ENCODE assay signal across 8 mouse cellular contexts in genomic region chr6:108663241-108664194, GRCm38 (mm10). TPM values are rescaled to one million over a fixed set of nuclear protein-coding genes. Genes with fewer than 3 reads are reported as not detected.
A peak's percentile ranks its signal among the peaks of the same experiment; 100 is the strongest.
DNase-seq lines count a peak whose midpoint lies in the region; ATAC-seq and TF ChIP-seq lines count a peak whose summit lies in the region.

No protein-coding gene starts in this region.

- TF ChIP-seq POLR2A in CH12.LX (IDR thresholded peaks at IDR 0.05; ENCODE audit: low read depth, low read length), result no peak; the same call in 1 of the 2 replicates
- TF ChIP-seq POLR2A in brain, embryonic 14.5 days (IDR thresholded peaks at IDR 0.05; ENCODE audit: borderline replicate concordance, extremely low read depth, insufficient read depth, insufficient read length, poor library complexity, severe bottlenecking), result no peak

- no peak for ATAC-seq in hindbrain, embryonic 14.5 days (ENCODE audit: low FRiP score)
- ATAC-seq in hindbrain, embryonic 12.5 days (ENCODE audit: low FRiP score), result no peak
- no peak for ATAC-seq in liver, embryonic 11.5 days (replicated peaks; ENCODE audit: low FRiP score)

- no peak; the same call in 1 of the 2 replicates for TF ChIP-seq EP300 in CH12.LX (IDR thresholded peaks at IDR 0.05; ENCODE audit: low read length)

- 88% methylated on average over 8 of the region's 8 CpGs for WGBS in hindbrain, embryonic 14.5 days
- WGBS in hindbrain, embryonic 12.5 days, result 89% methylated on average over 8 of the region's 8 CpGs
- 73% methylated on average over 8 of the region's 8 CpGs for WGBS in liver, embryonic 11.5 days

- in situ Hi-C loops in CH12.LX (cut with MboI; ENCODE audit: low pct_ligation_motif_present, low pct_unique_long_range_greater_than_20kb, low sequenced_read_pairs), result loop anchor here (5.0 kb wide), 1 partner anchor 111 kb away; no protein-coding TSS in a partner anchor

- H3K27me3 ChIP-seq in hindbrain, embryonic 14.5 days (ENCODE audit: control insufficient read depth, insufficient read depth, low read length), result peaks cover 20% of the 10 kb centered on the region; the same call in 1 of the 2 replicates
- peaks cover 32% of the 10 kb centered on the region for H3K27me3 ChIP-seq in hindbrain, embryonic 12.5 days
- no peaks in the 10 kb centered on the region for H3K27me3 ChIP-seq in CH12.LX (replicated peaks)
- peaks cover 39% of the 10 kb centered on the region for H3K27me3 ChIP-seq in liver, embryonic 11.5 days (replicated peaks; ENCODE audit: control insufficient read depth, insufficient read depth, low read length)

- no peak overlapping the region for H3K4me3 ChIP-seq in hindbrain, embryonic 14.5 days (replicated peaks; ENCODE audit: low read length)
- H3K4me3 ChIP-seq in hindbrain, embryonic 12.5 days, result no peak overlapping the region
- peak overlapping the region; percentile 63 to 99 (median 95) for H3K4me3 ChIP-seq in CH12.LX (replicated peaks in 1 of 3; ENCODE audit: low read depth in 2 of 3, low read length in 2 of 3, poor library complexity in 1 of 3)
- H3K4me3 ChIP-seq in liver, embryonic 11.5 days (ENCODE audit: low read depth, low read length), result no peak overlapping the region

- no peak for TF ChIP-seq RAD21 in CH12.LX (IDR thresholded peaks at IDR 0.05; ENCODE audit: low read depth, low read length)

- no peak overlapping the region for H3K9ac ChIP-seq in hindbrain, embryonic 14.5 days
- H3K9ac ChIP-seq in hindbrain, embryonic 12.5 days, result no peak overlapping the region
- peak overlapping the region; percentile 97 for H3K9ac ChIP-seq in CH12.LX (ENCODE audit: insufficient read depth, low read depth)
- H3K9ac ChIP-seq in liver, embryonic 11.5 days (ENCODE audit: low read depth, low read length), result no peak overlapping the region

- peaks cover 53% of the 10 kb centered on the region for H3K79me2 ChIP-seq in CH12.LX (replicated peaks; ENCODE audit: control insufficient read depth, extremely low read depth, insufficient read depth, poor library complexity, severe bottlenecking)

- peak overlapping the region; percentile 97 for H3K4me2 ChIP-seq in hindbrain, embryonic 14.5 days (replicated peaks)
- H3K4me2 ChIP-seq in hindbrain, embryonic 12.5 days (replicated peaks), result no peak overlapping the region
- peak overlapping the region; percentile 89 for H3K4me2 ChIP-seq in CH12.LX (ENCODE audit: insufficient read depth, low read depth, poor library complexity, severe bottlenecking)
- peak overlapping the region; percentile 31 for H3K4me2 ChIP-seq in liver, embryonic 11.5 days

- H3K9me3 ChIP-seq in hindbrain, embryonic 14.5 days (ENCODE audit: control insufficient read depth, low read length), result no peaks in the 10 kb centered on the region
- H3K9me3 ChIP-seq in hindbrain, embryonic 12.5 days (replicated peaks), result no peaks in the 10 kb centered on the region
- H3K9me3 ChIP-seq in CH12.LX (replicated peaks; ENCODE audit: low read length), result no peaks in the 10 kb centered on the region
- no peaks in the 10 kb centered on the region for H3K9me3 ChIP-seq in liver, embryonic 11.5 days (ENCODE audit: control insufficient read depth, low read length)

- H3K36me3 ChIP-seq in hindbrain, embryonic 14.5 days (replicated peaks; ENCODE audit: control insufficient read depth, insufficient read depth), result no peaks in the 10 kb centered on the region
- 0 out of 2 replicates have a peak, but pooled peaks cover 4% of the 10 kb centered on the region for H3K36me3 ChIP-seq in hindbrain, embryonic 12.5 days
- peaks cover 29 to 48% of the 10 kb centered on the region in 2 experiments for H3K36me3 ChIP-seq in CH12.LX (replicated peaks in 1 of 2; ENCODE audit: control insufficient read depth in 1 of 2, insufficient read depth in 1 of 2, low read length in 1 of 2)
- peaks cover 3% of the 10 kb centered on the region; the same call in 1 of the 2 replicates for H3K36me3 ChIP-seq in liver, embryonic 11.5 days (ENCODE audit: control insufficient read depth, insufficient read depth, low read length)

- no peak for TF ChIP-seq CTCF in CH12.LX (conservative IDR thresholded peaks at IDR 0.05 in 1 of 2, IDR thresholded peaks at IDR 0.05 in 1 of 2; ENCODE audit: low read depth in 2 of 2, low read length in 2 of 2)
- no peak for TF ChIP-seq CTCF in brain, embryonic 14.5 days (IDR thresholded peaks at IDR 0.05; ENCODE audit: borderline replicate concordance, extremely low read depth, insufficient read depth, insufficient read length)

- dilution Hi-C loops in CH12.LX (cut with MboI; ENCODE audit: extremely low pct_ligation_motif_present, extremely low pct_unique_long_range_greater_than_20kb, low sequenced_read_pairs), result no loop called here

- peaks cover 16% of the 10 kb centered on the region for H3K4me1 ChIP-seq in hindbrain, embryonic 14.5 days (replicated peaks; ENCODE audit: control insufficient read depth, insufficient read depth, low read length)
- peaks cover 26% of the 10 kb centered on the region for H3K4me1 ChIP-seq in hindbrain, embryonic 12.5 days
- peaks cover 3 to 34% of the 10 kb centered on the region in 2 experiments; a peak in 2 of 4 replicates for H3K4me1 ChIP-seq in CH12.LX (ENCODE audit: control insufficient read depth in 1 of 2, insufficient read depth in 2 of 2)
- H3K4me1 ChIP-seq in liver, embryonic 11.5 days (replicated peaks; ENCODE audit: control insufficient read depth, insufficient read depth, low read length), result peaks cover 12% of the 10 kb centered on the region

- H3K27ac ChIP-seq in hindbrain, embryonic 14.5 days, result no peak overlapping the region
- H3K27ac ChIP-seq in hindbrain, embryonic 12.5 days, result no peak overlapping the region
- peak overlapping the region; percentile 81; the same call in 1 of the 2 replicates for H3K27ac ChIP-seq in CH12.LX (ENCODE audit: insufficient read depth, low read depth)
- H3K27ac ChIP-seq in liver, embryonic 11.5 days (ENCODE audit: low read depth, low read length), result no peak overlapping the region

- DNase-seq in hindbrain, embryonic 14.5 days (ENCODE audit: low spot score), result no peak
- no peak for DNase-seq in CH12.LX (ENCODE audit: extremely low read depth)
- DNase-seq in brain, embryonic 14.5 days (ENCODE audit: low read depth), result peak; percentile 24
- no peak for DNase-seq in liver, embryonic 11.5 days (ENCODE audit: low spot score)
- DNase-seq in adrenal gland, adult 8-10 months, result no peak
- DNase-seq in spleen, postnatal 10 days (ENCODE audit: low spot score in 2 of 2), result no peak
- no peak for DNase-seq in left cerebral cortex, adult 18-20 months (ENCODE audit: low spot score in 2 of 2)

TF ChIP-seq in CH12.LX, 34 proteins besides CTCF, POLR2A, EP300 and RAD21 (continues in another document):
- TF ChIP-seq MAZ (IDR thresholded peaks at IDR 0.05; ENCODE audit: low read depth, low read length), result no peak
- no peak for TF ChIP-seq TCF12 (IDR thresholded peaks at IDR 0.05; ENCODE audit: low read depth, low read length)
- TF ChIP-seq ELF1 (IDR thresholded peaks at IDR 0.05; ENCODE audit: low read depth, low read length), result no peak
- peak; percentile 25 for TF ChIP-seq SIN3A (IDR thresholded peaks at IDR 0.05; ENCODE audit: low read length)
- no peak for TF ChIP-seq CHD2 (IDR thresholded peaks at IDR 0.05; ENCODE audit: low read length)
- TF ChIP-seq ZKSCAN1 (IDR thresholded peaks at IDR 0.05; ENCODE audit: borderline replicate concordance, low read depth, low read length), result no peak
- no peak; the same call in 1 of the 2 replicates for TF ChIP-seq CHD1 (IDR thresholded peaks at IDR 0.05; ENCODE audit: low read depth, low read length)
- TF ChIP-seq JUN (IDR thresholded peaks at IDR 0.05; ENCODE audit: insufficient read depth, low read depth, low read length), result no peak
- no peak for TF ChIP-seq HCFC1 (IDR thresholded peaks at IDR 0.05; ENCODE audit: low read depth, low read length)
- no peak for TF ChIP-seq RCOR1 (conservative IDR thresholded peaks at IDR 0.05; ENCODE audit: low read depth, low read length)
- TF ChIP-seq E2F4 (IDR thresholded peaks at IDR 0.05; ENCODE audit: insufficient replicate concordance, low read depth, low read length), result no peak
- no peak for TF ChIP-seq BHLHE40 (IDR thresholded peaks at IDR 0.05; ENCODE audit: low read depth, low read length)
- peak; percentile 53; the same call in 1 of the 2 replicates for TF ChIP-seq MEF2A (IDR thresholded peaks at IDR 0.05; ENCODE audit: borderline replicate concordance, low read depth, low read length)
- no peak for TF ChIP-seq TBP (conservative IDR thresholded peaks at IDR 0.05; ENCODE audit: low read depth, low read length)
- no peak for TF ChIP-seq GABPA (IDR thresholded peaks at IDR 0.05; ENCODE audit: insufficient replicate concordance, low read depth, low read length)
- no peak for TF ChIP-seq MAX (IDR thresholded peaks at IDR 0.05; ENCODE audit: low read length)
- TF ChIP-seq USF2 (conservative IDR thresholded peaks at IDR 0.05; ENCODE audit: low read depth, low read length), result no peak
- no peak for TF ChIP-seq NRF1 (IDR thresholded peaks at IDR 0.05; ENCODE audit: low read depth, low read length)
- TF ChIP-seq MAFK (IDR thresholded peaks at IDR 0.05; ENCODE audit: insufficient replicate concordance, low read length), result peak; percentile 17; the same call in 1 of the 2 replicates
- no peak for TF ChIP-seq ETS1 (conservative IDR thresholded peaks at IDR 0.05; ENCODE audit: low read depth, low read length)
- TF ChIP-seq USF1 (IDR thresholded peaks at IDR 0.05; ENCODE audit: low read depth, low read length), result no peak
- no peak for TF ChIP-seq UBTF (IDR thresholded peaks at IDR 0.05; ENCODE audit: low read depth, low read length)
- TF ChIP-seq ZC3H11A (IDR thresholded peaks at IDR 0.05; ENCODE audit: low read depth, low read length), result no peak
- 0 out of 2 replicates have a peak, but pooled peaks have one; percentile 37 for TF ChIP-seq IRF4 (IDR thresholded peaks at IDR 0.05; ENCODE audit: low read depth, low read length)
- no peak for TF ChIP-seq NELFE (IDR thresholded peaks at IDR 0.05; ENCODE audit: low read depth, low read length)
- no peak for TF ChIP-seq ZMIZ1 (IDR thresholded peaks at IDR 0.05; ENCODE audit: low read depth, low read length)
- no peak for TF ChIP-seq PAX5 (IDR thresholded peaks at IDR 0.05; ENCODE audit: low read length)
- peak; percentile 12; the same call in 1 of the 2 replicates for TF ChIP-seq POLR2AphosphoS2 (IDR thresholded peaks at IDR 0.05; ENCODE audit: low read depth, low read length)

RNA-seq across cellular contexts. Expression of gene Bhlhe40, which starts 3.1 kb away (rescaled TPM):
- polyA plus RNA-seq in hindbrain, embryonic 14.5 days (2014; fragmentation: Nextera tagmentation; extraction: Ambion mirVana), result 4.8 and 5.8 TPM in 2 replicates
- 3.6 and 3.9 TPM in 2 replicates for polyA plus RNA-seq in hindbrain, embryonic 12.5 days (2016; fragmentation: Nextera tagmentation; extraction: Ambion mirVana)
- total RNA-seq in CH12.LX (2012; rRNA removed), result 77.7 and 130 TPM in 2 replicates
- total RNA-seq in CH12.LX (2014; rRNA removed), result 44.6 and 55.4 TPM in 2 replicates
- 109 and 117 TPM in 2 replicates for polyA plus RNA-seq in CH12.LX (2012; ENCODE audit: insufficient read length, low read depth)
- 2.2 and 4.0 TPM in 2 replicates for polyA plus RNA-seq in brain, embryonic 14.5 days (2012; rRNA removed)
- polyA plus RNA-seq in liver, embryonic 11.5 days (2014; fragmentation: Nextera tagmentation; extraction: Ambion mirVana), result 8.3 and 8.9 TPM in 2 replicates
- 10 to 100 TPM; 51.3 to 72.1 (median 68.6) TPM for total RNA-seq in adrenal gland, adult 8-10 months (2022)
- 100 to 1,000 TPM; 153 to 167 TPM for total RNA-seq in left cerebral cortex, adult 18-20 months (2021)

Comparison
In these comparisons a context has a peak if more than half of its experiments do, and no peak if none do; other contexts are left out.
1. H3K4me3 ChIP-seq: peak in CH12.LX (3 of 3); none in hindbrain, embryonic 14.5 days (single experiment), hindbrain, embryonic 12.5 days (single experiment) and liver, embryonic 11.5 days (single experiment).
2. RNA of gene Bhlhe40, which starts 3.1 kb away (polyA plus RNA-seq): 109 to 117 TPM in CH12.LX; 8.3 to 8.9 TPM in liver, embryonic 11.5 days, 4.8 to 5.8 TPM in hindbrain, embryonic 14.5 days, 2.2 to 4.0 TPM in brain, embryonic 14.5 days and 3.6 to 3.9 TPM in hindbrain, embryonic 12.5 days; every median in the first group is over 10 times any median in the second.